Mouse (Mus musculus): ENCODE measurements around the gene Gas7.

DNA sequence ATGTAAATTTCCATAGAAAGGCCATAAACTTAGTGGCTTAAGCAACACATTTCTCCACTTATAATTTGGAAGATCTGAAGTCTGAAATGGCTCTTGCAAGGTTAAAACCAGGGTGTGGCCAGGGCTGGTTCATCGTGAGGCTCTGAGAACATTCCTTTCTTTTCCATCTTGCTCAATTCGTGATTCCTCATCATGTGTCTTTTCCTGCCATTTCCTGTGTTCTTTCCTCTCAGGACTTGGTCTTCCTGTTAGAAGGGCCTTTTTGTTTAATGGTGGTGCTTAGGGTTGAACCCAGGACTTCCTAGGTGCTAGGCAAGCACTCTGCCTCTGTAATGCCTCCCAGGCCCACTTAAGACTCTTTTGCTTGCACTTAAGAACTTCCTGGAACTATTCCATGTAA is 76.0 kb downstream of the Gas7 start:
- no peak for TF ChIP-seq CTCF (IDR thresholded peaks at IDR 0.05; ENCODE audit: extremely low read depth, insufficient read length, insufficient replicate concordance, low read depth, low read length)
- TF ChIP-seq POLR2A (IDR thresholded peaks at IDR 0.05; ENCODE audit: low read depth, low read length): no peak
